8 mouse cellular contexts compared by ENCODE assay signal in genomic region chr3:132084680-132085079, GRCm38 (mm10). TPM values are rescaled to one million over a fixed set of nuclear protein-coding genes. Genes with fewer than 3 reads are reported as not detected.
DNase-seq lines count a peak whose midpoint lies in the region; ATAC-seq and TF ChIP-seq lines count a peak whose summit lies in the region.

No protein-coding gene starts in this region.

- WGBS in heart, embryonic 12.5 days = under 1% methylated on average over 8 of the region's 8 CpGs
- 1% methylated on average over 8 of the region's 8 CpGs for WGBS in embryonic facial prominence, embryonic 14.5 days
- WGBS in kidney, adult 2 months = 3% methylated on average over 8 of the region's 8 CpGs
- WGBS in midbrain, embryonic 14.5 days = 2% methylated on average over 8 of the region's 8 CpGs

- H3K4me3 ChIP-seq in heart, embryonic 12.5 days = peak overlapping the region; percentile 46
- H3K4me3 ChIP-seq in embryonic facial prominence, embryonic 14.5 days (ENCODE audit: low read depth, low read length) = peak overlapping the region; percentile 49
- H3K4me3 ChIP-seq in kidney, adult 2 months (ENCODE audit: insufficient read depth, low read depth, low read length) = peak overlapping the region; percentile 54
- peak overlapping the region; percentile 50 for H3K4me3 ChIP-seq in midbrain, embryonic 14.5 days (replicated peaks; ENCODE audit: low read depth, low read length)

- H3K9me3 ChIP-seq in heart, embryonic 12.5 days (replicated peaks) = no peaks in the 10 kb centered on the region
- H3K9me3 ChIP-seq in embryonic facial prominence, embryonic 14.5 days (ENCODE audit: control insufficient read depth, low read length) = no peaks in the 10 kb centered on the region
- no peaks in the 10 kb centered on the region for H3K9me3 ChIP-seq in midbrain, embryonic 14.5 days (ENCODE audit: control insufficient read depth, low read length)

- no peak for ATAC-seq in heart, embryonic 12.5 days (ENCODE audit: insufficient number of reproducible peaks, low FRiP score)
- ATAC-seq in embryonic facial prominence, embryonic 14.5 days (ENCODE audit: low read depth) = no peak
- 0 out of 2 replicates have a peak, but pooled peaks have one; percentile 3 for ATAC-seq in midbrain, embryonic 14.5 days (ENCODE audit: low FRiP score, low TSS enrichment)

- H3K4me1 ChIP-seq in heart, embryonic 12.5 days (replicated peaks) = peaks cover 18% of the 10 kb centered on the region; the same call in 1 of the 2 replicates
- H3K4me1 ChIP-seq in embryonic facial prominence, embryonic 14.5 days (ENCODE audit: control insufficient read depth, insufficient read depth, low read length) = no peaks in the 10 kb centered on the region
- H3K4me1 ChIP-seq in kidney, adult 2 months (ENCODE audit: control insufficient read depth, insufficient read depth, low read length) = no peaks in the 10 kb centered on the region; the same call in 1 of the 2 replicates
- peaks cover 23% of the 10 kb centered on the region for H3K4me1 ChIP-seq in midbrain, embryonic 14.5 days (ENCODE audit: control insufficient read depth, insufficient read depth, low read length)

- no peak overlapping the region for H3K27ac ChIP-seq in heart, embryonic 12.5 days (ENCODE audit: poor library complexity, severe bottlenecking)
- peak overlapping the region; percentile 65; the same call in 1 of the 2 replicates for H3K27ac ChIP-seq in embryonic facial prominence, embryonic 14.5 days (replicated peaks; ENCODE audit: low read depth, low read length)
- H3K27ac ChIP-seq in kidney, adult 2 months (ENCODE audit: insufficient read depth, low read depth, low read length) = peak overlapping the region; percentile 36; the same call in 1 of the 2 replicates
- H3K27ac ChIP-seq in midbrain, embryonic 14.5 days (replicated peaks; ENCODE audit: low read depth, low read length) = no peak overlapping the region

- H3K4me2 ChIP-seq in heart, embryonic 12.5 days = peak overlapping the region; percentile 94
- H3K4me2 ChIP-seq in embryonic facial prominence, embryonic 14.5 days (ENCODE audit: low read depth, low read length) = peak overlapping the region; percentile 93
- peak overlapping the region; percentile 90 for H3K4me2 ChIP-seq in midbrain, embryonic 14.5 days (ENCODE audit: low read length)

- no peaks in the 10 kb centered on the region for H3K36me3 ChIP-seq in heart, embryonic 12.5 days
- H3K36me3 ChIP-seq in embryonic facial prominence, embryonic 14.5 days (ENCODE audit: control insufficient read depth, insufficient read depth, low read length) = no peaks in the 10 kb centered on the region
- no peaks in the 10 kb centered on the region for H3K36me3 ChIP-seq in kidney, adult 2 months (ENCODE audit: control insufficient read depth, insufficient read depth, low read length)
- H3K36me3 ChIP-seq in midbrain, embryonic 14.5 days (ENCODE audit: control insufficient read depth, insufficient read depth, low read length) = no peaks in the 10 kb centered on the region

- peaks cover 17% of the 10 kb centered on the region for H3K27me3 ChIP-seq in heart, embryonic 12.5 days (replicated peaks)
- peaks cover 12% of the 10 kb centered on the region for H3K27me3 ChIP-seq in embryonic facial prominence, embryonic 14.5 days (replicated peaks; ENCODE audit: control insufficient read depth, insufficient read depth, low read length)
- H3K27me3 ChIP-seq in kidney, adult 2 months (replicated peaks; ENCODE audit: control insufficient read depth, insufficient read depth, low read length) = no peaks in the 10 kb centered on the region
- peaks cover 27% of the 10 kb centered on the region for H3K27me3 ChIP-seq in midbrain, embryonic 14.5 days (ENCODE audit: control insufficient read depth, insufficient read depth, low read length)

- TF ChIP-seq CTCF in kidney, adult 2 months (conservative IDR thresholded peaks at IDR 0.05; ENCODE audit: insufficient read depth, insufficient read length, low read depth, low read length) = no peak

- DNase-seq in heart, postnatal 36 days = no peak
- DNase-seq in embryonic facial prominence, embryonic 14.5 days (ENCODE audit: low spot score) = peak; percentile 12
- DNase-seq in kidney, adult 2 months = peak; percentile 53
- peak; percentile 25 for DNase-seq in midbrain, embryonic 14.5 days
- no peak for DNase-seq in urinary bladder, adult 2 months (ENCODE audit: low spot score)
- no peak for DNase-seq in cerebellum, postnatal 14 days
- no peak for DNase-seq in adipocyte (ENCODE audit: low spot score)

- peak overlapping the region; percentile 53; the same call in 1 of the 2 replicates for H3K9ac ChIP-seq in heart, embryonic 12.5 days
- H3K9ac ChIP-seq in embryonic facial prominence, embryonic 14.5 days (ENCODE audit: low read depth, low read length) = peak overlapping the region; percentile 66
- H3K9ac ChIP-seq in midbrain, embryonic 14.5 days (replicated peaks; ENCODE audit: low read length) = no peak overlapping the region

- intact Hi-C loops in heart, postnatal 36 days (cut with DNase I) = loop anchor here (5.0 kb wide), 1 partner anchor 107 kb away; no protein-coding TSS in a partner anchor

- TF ChIP-seq POLR2A in kidney, adult 2 months (IDR thresholded peaks at IDR 0.05; ENCODE audit: low read depth, low read length) = no peak

RNA-seq across cellular contexts. Expression of gene Dkk2, which starts 0.4 kb away (rescaled TPM):
- polyA plus RNA-seq in heart, embryonic 12.5 days (2016; fragmentation: Nextera tagmentation; extraction: Ambion mirVana) = 1.8 and 2.0 TPM in 2 replicates
- under 1 TPM; 0.11 to 0.14 TPM for total RNA-seq in heart, postnatal 36 days (2021)
- 25.0 and 33.6 TPM in 2 replicates for polyA plus RNA-seq in embryonic facial prominence, embryonic 14.5 days (2014; fragmentation: Nextera tagmentation; extraction: Ambion mirVana)
- 11.8 and 12.3 TPM in 2 replicates for polyA plus RNA-seq in kidney, adult 2 months (2012; rRNA removed)
- 0.63 and 1.2 TPM in 2 replicates for polyA plus RNA-seq in midbrain, embryonic 14.5 days (2014; fragmentation: Nextera tagmentation; extraction: Ambion mirVana)
- 23.1 and 33.1 TPM in 2 replicates for polyA plus RNA-seq in urinary bladder, adult 2 months (2012; rRNA removed)

Comparison
In these comparisons a context has a peak if more than half of its experiments do, and no peak if none do; other contexts are left out.
1. H3K27ac ChIP-seq: peak in embryonic facial prominence, embryonic 14.5 days (single experiment) and kidney, adult 2 months (single experiment); none in heart, embryonic 12.5 days (single experiment) and midbrain, embryonic 14.5 days (single experiment).
2. DNase-seq: peak in embryonic facial prominence, embryonic 14.5 days (single experiment), kidney, adult 2 months (single experiment) and midbrain, embryonic 14.5 days (single experiment); none in heart, postnatal 36 days (0 of 2), urinary bladder, adult 2 months (single experiment), cerebellum, postnatal 14 days (0 of 2) and adipocyte (single experiment).
3. Peak in every context shown above with its lines, with median percentiles within 50 percentile points of each other: H3K4me2 ChIP-seq and H3K4me3 ChIP-seq.